Mouse (Mus musculus) myocyte (in vitro differentiated cells): ENCODE results near the gene Mrpl38. TPM values are rescaled to one million over a fixed set of nuclear protein-coding genes. Genes with fewer than 3 reads are reported as not detected.

Experiments used
- H3K27me3 ChIP-seq: one replicate; pipeline ENCODE4 v1.6.1; 2011; ENCODE audit not compliant: control insufficient read depth, insufficient read depth, insufficient read length
- H3K36me3 ChIP-seq: one replicate; pipeline ENCODE4 v1.6.1; 2011; ENCODE audit not compliant: control insufficient read depth, insufficient read depth
- H3K4me2 ChIP-seq: one replicate; pipeline ENCODE4 v1.6.1; 2011; ENCODE audit warnings: low read depth, control low read depth
- H3K4me3 ChIP-seq: one replicate; pipeline ENCODE4 v1.5.1; 2011; ENCODE audit warnings: mild to moderate bottlenecking, control low read depth, moderate library complexity
- H3K79me2 ChIP-seq: one replicate; pipeline ENCODE4 v1.6.1; 2011; ENCODE audit not compliant: control insufficient read depth, insufficient read depth
- H3ac ChIP-seq: one replicate; pipeline ENCODE4 v1.6.1; 2011; ENCODE audit not compliant: control insufficient read depth, insufficient read length
- CEBPB ChIP-seq: IDR thresholded peaks from 2 replicates; pipeline ENCODE4 v1.6.1; 2011; ENCODE audit warnings: mild to moderate bottlenecking, moderate library complexity; ENCODE audit not compliant: poor library complexity, insufficient read depth, severe bottlenecking
- E2F4 ChIP-seq: IDR thresholded peaks from one replicate; pipeline ENCODE4 v1.6.1; 2011; ENCODE audit warnings: mild to moderate bottlenecking, control low read depth, moderate library complexity; ENCODE audit not compliant: insufficient read depth
- MAX ChIP-seq: IDR thresholded peaks from one replicate; pipeline ENCODE4 v1.6.1; 2011; ENCODE audit warnings: low read depth, mild to moderate bottlenecking, control low read depth
- MYOD1 ChIP-seq, 3 experiments: IDR thresholded peaks; one replicate each; pipeline ENCODE4 v1.6.1; 2011; ENCODE audit warnings: control low read depth in 2 of 3, low read depth in 2 of 3, mild to moderate bottlenecking in 2 of 3, moderate library complexity in 1 of 3; ENCODE audit not compliant: insufficient read length in 2 of 3, control insufficient read depth in 1 of 3
- MYOG ChIP-seq, 3 experiments: IDR thresholded peaks; one replicate each; pipeline ENCODE4 v1.6.1; 2011; ENCODE audit warnings: control low read depth in 2 of 3, low read depth in 2 of 3, mild to moderate bottlenecking in 2 of 3; ENCODE audit not compliant: insufficient read length in 2 of 3, control insufficient read depth in 1 of 3, insufficient read depth in 1 of 3
- POLR2A ChIP-seq: IDR thresholded peaks from one replicate; pipeline ENCODE4 v1.6.1; 2011; ENCODE audit warnings: low read depth, mild to moderate bottlenecking, control low read depth, moderate library complexity; ENCODE audit not compliant: insufficient read length
- POLR2AphosphoS2 ChIP-seq: IDR thresholded peaks from one replicate; pipeline ENCODE4 v1.6.1; 2011; ENCODE audit warnings: low read depth, control low read depth; ENCODE audit not compliant: insufficient read length
- REST ChIP-seq: IDR thresholded peaks from one replicate; pipeline ENCODE4 v1.6.1; 2011; ENCODE audit warnings: mild to moderate bottlenecking, control low read depth, moderate library complexity; ENCODE audit not compliant: insufficient read depth, insufficient read length
- SRF ChIP-seq: IDR thresholded peaks from one replicate; pipeline ENCODE4 v1.6.1; 2011; ENCODE audit warnings: low read depth; ENCODE audit not compliant: control insufficient read depth, insufficient read length
- TCF12 ChIP-seq: IDR thresholded peaks from one replicate; pipeline ENCODE4 v1.6.1; 2011; ENCODE audit warnings: mild to moderate bottlenecking, control low read depth; ENCODE audit not compliant: poor library complexity, insufficient read depth, severe bottlenecking
- TCF3 ChIP-seq: IDR thresholded peaks from one replicate; pipeline ENCODE4 v1.6.1; 2011; ENCODE audit warnings: low read depth, control low read depth; ENCODE audit not compliant: insufficient read length
- USF1 ChIP-seq: IDR thresholded peaks from one replicate; pipeline ENCODE4 v1.6.1; 2011; ENCODE audit warnings: low read depth, mild to moderate bottlenecking, control low read depth, moderate library complexity
- polyA plus RNA-seq: library from polyadenylated mRNA; unstranded; fragments of >200 nt; fragmentation: generic; extraction: Trizol; gene quantifications from one replicate; pipeline ENCODE4 v1.2.1, GENCODE M21; 2012; ENCODE audit warnings: missing spikeins

Mrpl38 gene
- polyA plus RNA-seq, 1 experiment, result 141 TPM

- peaks cover 14% of the 10 kb centered on the region for H3K79me2 ChIP-seq
- peaks cover 13% of the 10 kb centered on the region for H3K36me3 ChIP-seq
- TF ChIP-seq TCF12, result no peak
- no peak for TF ChIP-seq SRF
- no peak for TF ChIP-seq MYOG (IDR thresholded peaks at IDR 0.05; ENCODE audit: control insufficient read depth in 1 of 3, insufficient read depth in 1 of 3, insufficient read length in 2 of 3, low read depth in 2 of 3)
- TF ChIP-seq E2F4, result no peak
- no peak for TF ChIP-seq TCF3
- TF ChIP-seq MAX, result no peak
- no peak for TF ChIP-seq POLR2AphosphoS2
- no peak for TF ChIP-seq MYOD1 (IDR thresholded peaks at IDR 0.05; ENCODE audit: control insufficient read depth in 1 of 3, insufficient read length in 2 of 3, low read depth in 2 of 3)
- no peak for TF ChIP-seq USF1
- no peak overlapping the region for H3K4me3 ChIP-seq
- H3K4me2 ChIP-seq, result no peak overlapping the region
- no peak overlapping the region for H3ac ChIP-seq
- H3K27me3 ChIP-seq, result no peaks in the 10 kb centered on the region
Measured at GRCm38 (mm10) chr11:116170003-116170800, 31.5 kb upstream of the Mrpl38 start.

- Histone ChIP-seq H3K79me2 (peaks cover 14% of the 10 kb centered on the region), H3K36me3 (peaks cover 13% of the 10 kb centered on the region), H3ac (no peak overlapping the region), H3K4me3 (no peak overlapping the region), H3K27me3 (no peaks in the 10 kb centered on the region), H3K4me2 (no peak overlapping the region)
- TF ChIP-seq POLR2A (no peak), MYOG (IDR thresholded peaks at IDR 0.05; ENCODE audit: control insufficient read depth in 1 of 3, insufficient read depth in 1 of 3, insufficient read length in 2 of 3, low read depth in 2 of 3) (no peak), SRF (no peak), MYOD1 (IDR thresholded peaks at IDR 0.05; ENCODE audit: control insufficient read depth in 1 of 3, insufficient read length in 2 of 3, low read depth in 2 of 3) (no peak), TCF12 (no peak), USF1 (no peak), MAX (no peak), CEBPB (no peak)
Measured at GRCm38 (mm10) chr11:116169214-116169613, 30.5 kb upstream of the Mrpl38 start.

GRCm38 (mm10) chr11:116167884-116168439, 29.3 kb upstream of the Mrpl38 start, which contains the start of gene Fbf1:
TSS of gene Fbf1 (minus strand) at chr11:116168166.
- TF ChIP-seq MYOD1 (IDR thresholded peaks at IDR 0.05; ENCODE audit: control insufficient read depth in 1 of 3, insufficient read length in 2 of 3, low read depth in 2 of 3) (peak in 1 of 3 experiments; percentile 9), POLR2AphosphoS2 (peak; percentile 95), POLR2A (peak; percentile 98), USF1 (no peak), TCF3 (no peak), TCF12 (no peak), SRF (peak; percentile 61), CEBPB (no peak), E2F4 (no peak), MYOG (IDR thresholded peaks at IDR 0.05; ENCODE audit: control insufficient read depth in 1 of 3, insufficient read depth in 1 of 3, insufficient read length in 2 of 3, low read depth in 2 of 3) (peak in 1 of 3 experiments; percentile 25), REST (no peak), MAX (no peak)
- Histone ChIP-seq H3K79me2 (peaks cover 18% of the 10 kb centered on the region), H3K4me3 (peak within 1 kb of the TSS; percentile 54), H3K27me3 (no peaks in the 10 kb centered on the region), H3ac (peak within 1 kb of the TSS; percentile 14), H3K4me2 (peak within 1 kb of the TSS; percentile 97), H3K36me3 (peaks cover 9% of the 10 kb centered on the region)

- Histone ChIP-seq H3ac (peak overlapping the region; percentile 14), H3K79me2 (peaks cover 18% of the 10 kb centered on the region), H3K4me2 (peak overlapping the region; percentile 97), H3K36me3 (peaks cover 9% of the 10 kb centered on the region), H3K4me3 (peak overlapping the region; percentile 54), H3K27me3 (no peaks in the 10 kb centered on the region)
- TF ChIP-seq MYOG (IDR thresholded peaks at IDR 0.05; ENCODE audit: control insufficient read depth in 1 of 3, insufficient read depth in 1 of 3, insufficient read length in 2 of 3, low read depth in 2 of 3), result no peak
- TF ChIP-seq E2F4, result no peak
- TF ChIP-seq USF1, result no peak
- TF ChIP-seq CEBPB, result no peak
- TF ChIP-seq TCF3, result no peak
Measured at GRCm38 (mm10) chr11:116167232-116167631, 28.6 kb upstream of the Mrpl38 start.

- H3K4me2 ChIP-seq, result no peak overlapping the region
- TF ChIP-seq SRF (no peak), POLR2AphosphoS2 (no peak), REST (no peak), CEBPB (no peak), TCF12 (no peak), TCF3 (no peak), POLR2A (no peak), USF1 (no peak), MYOG (IDR thresholded peaks at IDR 0.05; ENCODE audit: control insufficient read depth in 1 of 3, insufficient read depth in 1 of 3, insufficient read length in 2 of 3, low read depth in 2 of 3) (no peak), E2F4 (no peak), MYOD1 (IDR thresholded peaks at IDR 0.05; ENCODE audit: control insufficient read depth in 1 of 3, insufficient read length in 2 of 3, low read depth in 2 of 3) (no peak)
- H3K36me3 ChIP-seq, result peaks cover 17% of the 10 kb centered on the region
- H3K27me3 ChIP-seq, result no peaks in the 10 kb centered on the region
- H3K4me3 ChIP-seq, result no peak overlapping the region
- peaks cover 21% of the 10 kb centered on the region for H3K79me2 ChIP-seq
- H3ac ChIP-seq, result no peak overlapping the region
Measured at GRCm38 (mm10) chr11:116163002-116163401, 24.3 kb upstream of the Mrpl38 start.
